Mouse (Mus musculus): ENCODE measurements around the gene Lrpap1. TPM values are rescaled to one million over a fixed set of nuclear protein-coding genes. Genes with fewer than 3 reads are reported as not detected.

Gene Lrpap1
- total and polyA plus RNA-seq, 3 experiments: 22.9 to 43.7 (median 39.6) TPM

- H3K9me3 ChIP-seq (replicated peaks; ENCODE audit: low read length): no peaks in the 10 kb centered on the region
- H3K27me3 ChIP-seq (replicated peaks): peaks cover 77% of the 10 kb centered on the region
- no peak overlapping the region for H3K9ac ChIP-seq (ENCODE audit: insufficient read depth, low read depth)
- no peaks in the 10 kb centered on the region for H3K4me1 ChIP-seq (ENCODE audit: control insufficient read depth in 1 of 2, insufficient read depth in 2 of 2)
- TF ChIP-seq MYC (IDR thresholded peaks at IDR 0.05; ENCODE audit: low read depth, low read length): no peak
- no peak for TF ChIP-seq ZKSCAN1 (IDR thresholded peaks at IDR 0.05; ENCODE audit: borderline replicate concordance, low read depth, low read length)
- no peak for TF ChIP-seq ZNF384 (IDR thresholded peaks at IDR 0.05; ENCODE audit: low read depth, low read length)
- TF ChIP-seq BHLHE40 (IDR thresholded peaks at IDR 0.05; ENCODE audit: low read depth, low read length): no peak
- TF ChIP-seq TBP (conservative IDR thresholded peaks at IDR 0.05; ENCODE audit: low read depth, low read length): no peak
- TF ChIP-seq MAFK (IDR thresholded peaks at IDR 0.05; ENCODE audit: insufficient replicate concordance, low read length): no peak
- TF ChIP-seq PAX5 (IDR thresholded peaks at IDR 0.05; ENCODE audit: low read length): no peak
- TF ChIP-seq UBTF (IDR thresholded peaks at IDR 0.05; ENCODE audit: low read depth, low read length): no peak
- no peak for TF ChIP-seq MAZ (IDR thresholded peaks at IDR 0.05; ENCODE audit: low read depth, low read length)
- TF ChIP-seq EP300 (IDR thresholded peaks at IDR 0.05; ENCODE audit: low read length): no peak
- TF ChIP-seq CHD2 (IDR thresholded peaks at IDR 0.05; ENCODE audit: low read length): no peak
- TF ChIP-seq NELFE (IDR thresholded peaks at IDR 0.05; ENCODE audit: low read depth, low read length): no peak
- TF ChIP-seq JUND (conservative IDR thresholded peaks at IDR 0.05; ENCODE audit: low read depth, low read length): no peak
- no peak for TF ChIP-seq ZMIZ1 (IDR thresholded peaks at IDR 0.05; ENCODE audit: low read depth, low read length)
- no peak for TF ChIP-seq MAX (IDR thresholded peaks at IDR 0.05; ENCODE audit: low read length)
- no peak for TF ChIP-seq USF2 (conservative IDR thresholded peaks at IDR 0.05; ENCODE audit: low read depth, low read length)
- TF ChIP-seq SMC3 (IDR thresholded peaks at IDR 0.05; ENCODE audit: low read depth, low read length): no peak
- no peak for TF ChIP-seq KAT2A (IDR thresholded peaks at IDR 0.05; ENCODE audit: insufficient replicate concordance, low read length)
- no peak for TF ChIP-seq ELF1 (IDR thresholded peaks at IDR 0.05; ENCODE audit: low read depth, low read length)
- H3K79me2 ChIP-seq (replicated peaks; ENCODE audit: control insufficient read depth, extremely low read depth, insufficient read depth, poor library complexity, severe bottlenecking): no peaks in the 10 kb centered on the region
- in situ Hi-C loops (cut with MboI; ENCODE audit: low pct_ligation_motif_present, low pct_unique_long_range_greater_than_20kb, low sequenced_read_pairs) (no loop called here), dilution Hi-C loops (cut with MboI; ENCODE audit: extremely low pct_ligation_motif_present, extremely low pct_unique_long_range_greater_than_20kb, low sequenced_read_pairs) (no loop called here)
- no peak overlapping the region for H3K4me2 ChIP-seq (ENCODE audit: insufficient read depth, low read depth, poor library complexity, severe bottlenecking)
- DNase-seq (ENCODE audit: extremely low read depth): no peak
- H3K27ac ChIP-seq (ENCODE audit: insufficient read depth, low read depth): no peak overlapping the region
- no peak overlapping the region for H3K4me3 ChIP-seq (replicated peaks in 1 of 3; ENCODE audit: low read depth in 2 of 3, low read length in 2 of 3, poor library complexity in 1 of 3)
- H3K36me3 ChIP-seq (replicated peaks in 1 of 2; ENCODE audit: control insufficient read depth in 1 of 2, insufficient read depth in 1 of 2, low read length in 1 of 2): no peaks in the 10 kb centered on the region
These were observed 14.5 kb upstream of the Lrpap1 start for GRCm38 (mm10) chr5:35120024-35120423.

GRCm38 (mm10) chr5:35118418-35118817 is 12.9 kb upstream of the Lrpap1 start:
- dilution Hi-C loops (cut with MboI; ENCODE audit: extremely low pct_ligation_motif_present, extremely low pct_unique_long_range_greater_than_20kb, low sequenced_read_pairs): no loop called here
- Histone ChIP-seq H3K4me3 (replicated peaks in 1 of 3; ENCODE audit: low read depth in 2 of 3, low read length in 2 of 3, poor library complexity in 1 of 3) (no peak overlapping the region), H3K79me2 (replicated peaks; ENCODE audit: control insufficient read depth, extremely low read depth, insufficient read depth, poor library complexity, severe bottlenecking) (no peaks in the 10 kb centered on the region), H3K9ac (ENCODE audit: insufficient read depth, low read depth) (no peak overlapping the region), H3K36me3 (replicated peaks in 1 of 2; ENCODE audit: control insufficient read depth in 1 of 2, insufficient read depth in 1 of 2, low read length in 1 of 2) (no peaks in the 10 kb centered on the region), H3K4me2 (ENCODE audit: insufficient read depth, low read depth, poor library complexity, severe bottlenecking) (no peak overlapping the region), H3K27ac (ENCODE audit: insufficient read depth, low read depth) (no peak overlapping the region), H3K27me3 (replicated peaks) (peaks cover 72% of the 10 kb centered on the region), H3K9me3 (replicated peaks; ENCODE audit: low read length) (no peaks in the 10 kb centered on the region), H3K4me1 (ENCODE audit: control insufficient read depth in 1 of 2, insufficient read depth in 2 of 2) (no peaks in the 10 kb centered on the region)
- in situ Hi-C loops (cut with MboI; ENCODE audit: low pct_ligation_motif_present, low pct_unique_long_range_greater_than_20kb, low sequenced_read_pairs): no loop called here
- no peak for TF ChIP-seq ZC3H11A (IDR thresholded peaks at IDR 0.05; ENCODE audit: low read depth, low read length)
- TF ChIP-seq NRF1 (IDR thresholded peaks at IDR 0.05; ENCODE audit: low read depth, low read length): no peak
- no peak for DNase-seq (ENCODE audit: extremely low read depth)
